Mouse (Mus musculus) spleen, adult 18-20 months (tissue): ENCODE data around the gene Naa25.
A peak's percentile ranks its signal among the peaks of the same experiment; 100 is the strongest.

Source experiments
- DNase-seq, 2 experiments: peaks; one replicate each; pipeline ENCODE4 v3.0.0; 2022; ENCODE audit warnings: mixed read lengths in 2 of 2

Naa25 gene

DNA sequence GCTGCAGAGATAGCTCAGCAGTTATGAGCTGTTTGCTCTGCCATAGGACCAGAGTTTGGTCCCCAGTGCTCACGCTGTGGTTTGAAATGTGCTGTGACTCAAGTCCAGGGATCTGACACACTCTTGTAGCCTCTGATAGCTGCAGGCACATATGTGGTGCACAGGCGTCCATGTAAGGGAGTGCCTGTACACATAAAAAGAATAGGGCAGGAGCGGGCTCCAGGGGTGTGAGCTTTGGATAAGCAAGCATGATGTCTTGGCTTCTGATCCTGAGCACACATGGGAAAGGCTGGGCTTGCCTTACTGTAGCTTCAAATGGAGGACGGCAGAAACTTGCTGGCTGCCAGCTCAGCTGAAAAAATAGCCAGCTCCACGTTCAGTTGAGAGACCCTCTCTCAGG is 2.1 kb upstream of the Naa25 start:
- DNase-seq = no peak

DNA sequence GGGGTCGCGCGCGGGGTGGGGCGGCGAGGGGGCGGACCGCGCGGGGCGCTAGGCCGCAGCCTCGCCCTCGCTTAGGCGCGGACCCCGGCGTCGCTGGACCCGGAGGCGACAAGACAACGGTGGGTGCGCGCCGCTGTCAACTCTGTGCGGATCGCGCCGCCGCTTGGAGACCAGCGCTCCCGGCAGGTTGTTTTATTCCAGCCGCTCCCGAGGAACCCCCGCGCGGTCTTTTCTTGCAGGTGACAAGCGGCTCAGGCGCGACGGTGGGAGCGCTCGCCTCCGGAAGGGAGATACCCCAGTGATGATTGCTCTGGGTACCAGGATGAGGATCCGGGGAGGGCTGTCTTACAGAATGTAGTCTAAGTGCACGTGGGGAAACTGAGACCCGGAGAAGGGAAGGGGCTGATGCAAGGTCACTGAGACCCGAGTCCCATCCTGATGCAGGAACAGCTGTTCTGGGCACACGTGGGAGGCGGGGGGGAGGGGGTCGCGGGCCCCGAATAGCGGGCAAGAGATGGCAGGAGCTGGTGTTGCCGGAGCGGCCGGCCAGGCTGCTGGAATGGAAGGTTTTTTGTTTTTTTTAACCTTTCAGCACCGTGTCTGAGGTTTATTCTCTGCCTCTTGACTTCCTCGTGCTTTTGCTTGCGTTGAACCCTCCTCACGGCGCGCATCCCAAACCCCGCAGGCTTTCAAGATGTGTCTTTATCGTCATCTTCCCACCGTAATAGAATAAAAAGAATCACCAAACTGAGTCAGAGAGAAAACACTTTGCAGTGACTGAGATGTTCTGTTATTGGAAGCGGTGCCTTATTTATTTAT is 619 bp downstream of the Naa25 start:
- no peak for DNase-seq

DNA sequence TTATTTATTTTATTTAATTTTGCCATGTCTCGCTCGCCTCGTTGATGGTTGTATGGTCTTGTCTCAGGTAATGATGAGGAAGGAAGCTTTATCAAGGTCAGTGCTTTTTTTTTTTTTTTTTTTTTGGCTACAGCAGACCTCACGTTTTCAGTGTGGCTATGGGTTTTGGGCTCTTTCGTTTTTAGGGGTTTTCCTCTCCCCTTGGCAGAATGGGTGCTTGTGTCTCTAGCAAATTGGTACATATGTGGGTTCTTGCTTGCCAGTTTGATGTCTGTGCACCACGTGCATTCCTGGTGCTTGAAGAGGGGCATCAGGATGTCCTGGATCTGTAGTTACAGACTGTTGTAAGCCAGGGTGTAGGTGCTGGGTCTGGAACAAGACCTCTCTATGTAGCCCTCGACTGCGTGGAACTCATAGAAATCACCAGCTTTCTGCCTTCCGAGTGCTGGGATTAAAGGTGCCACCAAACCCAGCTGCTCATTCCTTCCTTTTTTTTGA is 1.3 kb downstream of the Naa25 start:
- no peak for DNase-seq

DNA sequence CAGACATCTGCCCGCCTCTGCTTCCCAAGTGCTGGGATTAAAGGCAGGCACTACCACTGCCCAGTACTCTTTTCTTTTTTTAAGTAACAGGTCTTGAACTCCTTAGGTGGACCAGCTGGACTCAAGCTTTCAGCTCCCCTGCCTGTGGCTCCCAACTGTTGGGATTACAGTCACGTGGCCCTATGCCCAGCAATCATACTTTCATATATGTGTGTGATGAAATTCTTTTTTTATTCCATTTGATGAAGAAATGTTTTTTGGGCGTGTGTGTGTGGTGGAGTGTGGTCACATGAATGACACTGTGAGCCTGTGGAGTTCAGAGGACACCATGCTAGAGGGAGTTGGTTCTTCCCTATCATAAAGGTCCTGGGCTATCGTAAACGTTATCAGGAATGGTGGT is 1.8 kb downstream of the Naa25 start:
- no peak for DNase-seq

DNA sequence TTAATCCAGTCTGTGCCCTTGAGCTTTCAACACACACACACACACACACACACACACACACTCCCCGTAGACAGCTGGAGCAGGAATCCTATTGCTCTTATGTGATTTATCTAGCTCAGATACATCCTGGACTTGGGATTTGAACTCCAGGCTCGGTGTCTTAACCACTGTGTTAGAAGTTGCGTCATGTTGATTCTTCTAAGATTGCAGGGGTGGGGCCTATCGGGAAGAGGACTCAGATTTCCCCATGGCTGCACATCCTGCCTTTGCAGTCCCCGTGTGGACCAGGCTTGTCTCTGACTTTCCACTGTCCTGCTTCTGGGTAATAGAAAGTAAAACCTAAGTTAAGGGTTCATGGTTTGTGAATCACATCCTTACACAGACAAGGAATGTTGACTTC is 2.3 kb downstream of the Naa25 start:
- DNase-seq = no peak

DNA sequence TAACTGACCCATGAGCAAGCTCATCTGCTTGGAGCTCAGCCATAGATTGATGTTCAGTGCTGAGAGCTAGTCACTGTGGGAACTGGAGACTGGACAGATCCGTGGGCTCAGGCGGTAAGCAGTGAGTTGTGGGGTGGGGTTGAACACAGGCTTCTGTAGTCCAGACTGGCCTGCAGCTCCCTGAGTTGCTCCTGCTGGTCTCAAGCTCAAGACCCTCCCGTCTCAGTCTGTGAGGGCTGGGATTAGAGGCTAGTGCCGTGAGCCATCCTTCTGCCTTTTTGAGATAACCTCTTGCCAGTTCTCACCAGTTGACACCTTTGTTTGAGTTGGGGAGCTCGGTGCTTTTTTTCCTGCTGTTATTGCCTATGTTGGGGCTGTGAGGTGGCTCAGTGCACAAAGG is 3.1 kb downstream of the Naa25 start:
- DNase-seq = no peak

DNA sequence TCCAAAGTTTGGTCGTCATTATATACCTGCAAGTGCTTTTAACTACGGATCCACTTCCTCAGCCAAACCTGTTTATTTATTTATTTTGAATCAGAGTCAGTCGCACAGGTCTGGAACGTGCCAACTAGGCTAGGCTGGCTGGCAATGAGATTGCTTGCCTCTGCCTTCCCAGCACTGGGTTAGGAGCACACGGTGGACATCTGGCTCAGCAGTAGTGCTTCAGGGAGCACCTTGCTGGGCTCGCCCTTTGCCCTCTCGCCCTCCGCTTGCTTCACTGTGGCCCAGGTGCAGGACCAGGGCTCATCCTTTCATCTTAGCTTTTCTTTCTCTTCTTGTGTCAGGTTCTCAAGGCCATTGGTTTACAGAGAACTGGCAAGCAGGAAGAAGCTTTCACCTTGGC is 10.1 kb downstream of the Naa25 start:
- no peak for DNase-seq

DNA sequence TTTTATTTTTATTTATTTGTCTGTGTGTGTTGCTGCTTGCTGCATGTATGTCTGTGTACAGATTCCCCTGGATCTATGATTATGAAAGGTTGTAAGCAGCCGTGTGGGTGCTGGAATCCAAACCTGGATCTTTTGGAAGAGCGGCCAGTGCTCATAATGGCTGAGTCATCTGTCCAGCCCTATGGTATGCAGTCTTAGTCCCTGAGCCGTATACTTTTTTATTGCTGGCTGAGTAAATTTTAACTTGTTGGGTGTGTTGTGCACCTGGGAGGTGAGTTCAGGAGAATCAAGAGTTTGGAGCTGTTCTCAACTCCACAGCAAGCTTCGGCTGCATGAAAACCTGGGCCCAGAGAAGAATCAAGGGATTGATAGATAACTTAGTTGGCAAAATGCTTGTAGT is 13.2 kb downstream of the Naa25 start:
- no peak for DNase-seq

DNA sequence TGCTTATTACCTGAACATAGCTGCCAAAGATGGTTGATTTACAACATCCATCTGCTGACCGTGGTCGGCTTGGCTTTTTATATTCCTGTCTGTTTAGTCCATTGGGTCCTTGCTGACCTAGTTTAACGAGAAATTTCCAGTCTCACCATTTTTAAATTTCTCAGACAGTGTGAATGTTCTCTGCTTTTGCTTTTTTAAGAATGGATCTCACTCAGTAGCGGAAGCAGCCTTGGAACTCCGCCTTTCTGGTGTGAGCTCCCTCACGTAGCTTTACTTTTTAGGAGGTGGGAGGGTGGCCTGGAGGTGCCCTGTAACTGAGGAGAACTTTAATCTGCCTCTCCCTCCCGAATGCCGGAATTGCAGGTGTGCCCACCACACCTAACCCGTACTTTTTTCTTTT is 23.0 kb downstream of the Naa25 start:
- no peak for DNase-seq

DNA sequence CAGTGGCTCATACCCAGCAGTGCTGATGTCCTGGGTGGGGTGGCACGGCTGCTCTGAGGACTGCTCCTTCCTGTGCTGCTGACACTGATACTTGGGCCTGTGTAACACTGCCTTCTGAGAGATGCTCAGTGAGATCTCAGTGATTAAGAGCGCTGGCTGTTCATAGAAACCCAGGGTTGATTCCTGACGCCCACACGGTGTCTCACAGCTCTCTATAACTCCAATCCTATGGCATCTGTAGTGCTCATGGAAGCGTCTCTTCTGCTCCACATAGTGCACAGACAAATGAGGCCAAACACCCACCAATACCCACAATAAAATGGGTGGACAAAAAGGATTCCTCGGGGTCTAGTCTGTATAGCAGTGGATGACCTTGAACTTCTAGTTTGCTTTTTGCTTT is 25.1 kb downstream of the Naa25 start:
- no peak for DNase-seq

DNA sequence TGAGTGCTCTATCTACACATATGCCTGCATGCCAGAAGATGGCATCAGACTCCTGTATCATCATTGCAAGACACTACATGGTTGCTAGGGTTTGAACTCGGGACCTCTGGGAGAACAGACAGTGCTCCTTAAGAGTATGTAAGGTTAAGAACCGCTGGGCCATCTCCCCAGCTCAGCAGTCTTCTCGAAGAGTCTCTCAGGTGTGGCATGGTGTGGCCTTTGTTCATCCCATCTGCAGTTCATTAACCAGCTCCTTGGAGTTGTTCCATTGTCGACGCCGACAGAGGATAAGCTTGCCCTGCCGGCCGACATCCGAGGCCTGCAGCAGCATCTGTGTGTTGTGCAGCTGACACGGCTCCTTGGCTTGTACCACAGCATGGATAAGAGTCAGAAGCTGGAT is 25.6 kb downstream of the Naa25 start:
- no peak for DNase-seq

DNA sequence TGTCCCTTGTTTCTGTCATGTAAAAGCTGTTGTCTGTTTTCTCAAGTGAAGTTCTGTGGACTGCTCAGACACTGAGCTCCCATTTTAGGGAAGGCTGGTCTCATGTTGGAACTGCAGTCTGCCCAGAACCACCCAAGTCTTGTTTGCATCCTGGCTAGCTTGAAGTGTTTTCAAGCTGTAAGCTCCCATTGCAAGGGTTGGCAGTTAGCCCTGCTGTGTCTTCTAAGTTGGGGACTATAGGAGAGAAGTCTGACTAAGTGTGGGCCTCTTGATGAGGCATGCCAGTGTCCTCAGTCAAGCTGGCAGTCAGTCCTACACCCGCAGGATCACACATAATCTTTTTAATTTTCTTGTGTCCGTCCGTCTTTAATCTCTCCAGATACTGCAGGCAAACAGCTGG is 31.2 kb downstream of the Naa25 start:
- no peak for DNase-seq

DNA sequence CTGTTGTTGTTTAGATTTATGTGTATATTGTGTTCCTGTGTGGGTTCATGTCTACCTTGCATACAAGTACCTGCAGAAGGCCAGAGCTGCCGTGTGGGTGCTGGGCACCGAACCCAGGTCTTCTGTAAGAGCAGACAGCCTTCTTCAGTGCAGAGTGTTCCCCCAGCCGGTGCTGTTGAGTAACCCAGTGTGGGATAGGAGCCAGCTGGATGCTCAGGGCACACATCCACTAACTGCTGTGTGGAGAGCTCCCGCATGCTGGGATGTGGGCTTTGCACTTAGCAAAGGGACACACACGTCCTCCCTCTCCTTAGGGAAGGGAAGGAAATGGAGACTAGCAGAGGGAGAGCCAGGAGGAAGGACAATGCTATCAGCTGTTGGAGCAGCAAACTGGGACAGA is 40.4 kb downstream of the Naa25 start:
- no peak for DNase-seq

DNA sequence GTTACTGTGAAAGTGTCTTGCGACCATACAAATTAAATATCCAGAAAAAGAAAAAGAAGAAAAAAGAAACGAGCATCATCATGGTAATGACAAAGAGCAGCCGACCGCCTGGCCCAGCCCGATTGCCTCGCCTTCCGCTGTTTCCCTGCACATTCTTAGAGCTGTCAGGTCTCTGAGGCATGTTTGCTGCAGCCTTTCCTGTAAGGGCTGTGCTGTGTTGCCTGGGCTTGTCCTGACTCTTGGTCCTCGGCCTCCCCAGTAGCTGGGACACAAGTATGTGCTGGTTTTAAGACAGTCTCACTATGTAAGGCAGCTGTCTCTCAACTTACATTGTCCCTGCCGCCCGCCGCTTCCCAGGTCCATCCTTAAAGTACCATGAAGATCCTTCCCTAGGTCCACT is 41.0 kb downstream of the Naa25 start:
- DNase-seq = no peak

DNA sequence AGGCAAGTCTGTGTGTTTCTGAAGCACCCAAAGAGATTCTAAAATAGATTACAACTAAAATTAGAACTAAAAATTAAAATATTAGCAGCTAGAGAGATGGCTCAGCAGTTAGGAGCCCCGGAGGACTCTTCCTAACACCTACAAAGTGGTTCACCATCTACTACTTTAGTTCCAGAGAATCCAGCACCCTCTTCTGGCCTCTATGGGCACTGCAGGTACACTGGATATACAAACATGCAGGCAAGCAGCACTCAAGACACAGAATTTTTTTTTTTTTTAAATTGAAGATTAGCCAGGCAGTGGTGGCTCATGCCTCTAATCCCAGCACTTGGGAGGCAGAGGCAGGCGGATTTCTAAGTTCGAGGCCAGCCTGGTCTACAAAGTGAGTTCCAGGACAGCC is 45.8 kb downstream of the Naa25 start:
- peak in 1 of 2 experiments; percentile 40 for DNase-seq

DNA sequence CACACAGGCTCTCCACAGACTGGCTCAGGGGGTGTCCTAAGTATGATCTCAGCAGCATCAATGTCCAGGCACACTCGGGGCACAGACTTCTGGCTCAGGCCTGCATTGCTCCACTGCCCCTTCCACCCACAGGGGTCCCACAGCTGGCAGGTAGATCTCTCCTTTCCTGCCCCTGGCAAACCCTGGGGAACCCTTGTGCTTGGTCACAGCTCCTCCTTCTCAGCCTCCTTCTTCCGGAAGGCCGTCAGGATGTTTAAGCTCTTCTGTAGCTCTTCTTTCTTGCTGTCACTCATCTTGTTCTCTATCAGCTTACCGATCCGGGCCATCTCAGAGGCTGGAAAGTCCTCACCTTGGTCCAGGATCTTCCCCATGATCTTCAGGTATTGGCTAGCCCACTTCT is 47.1 kb downstream of the Naa25 start:
- no peak for DNase-seq

DNA sequence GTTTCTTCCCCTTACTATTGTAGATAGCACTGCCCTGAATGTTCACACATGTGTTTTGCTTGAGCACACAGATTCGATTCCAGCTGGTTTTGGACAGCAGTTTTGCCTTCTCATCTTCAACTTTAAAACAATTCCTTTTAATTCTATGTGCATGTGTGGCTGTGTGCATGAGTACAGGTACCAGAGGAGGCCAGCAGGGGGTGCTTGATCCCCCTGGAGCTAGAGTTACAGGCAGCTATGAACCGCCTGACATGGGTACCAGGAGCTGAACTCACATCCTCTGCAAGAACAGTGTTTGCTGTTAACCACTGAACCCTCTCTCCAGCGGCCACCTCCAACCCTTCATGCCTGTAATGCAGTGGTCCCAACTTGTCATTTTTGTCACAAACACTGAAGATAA is 50.7 kb downstream of the Naa25 start:
- DNase-seq = peak in 1 of 2 experiments; percentile 19

DNA sequence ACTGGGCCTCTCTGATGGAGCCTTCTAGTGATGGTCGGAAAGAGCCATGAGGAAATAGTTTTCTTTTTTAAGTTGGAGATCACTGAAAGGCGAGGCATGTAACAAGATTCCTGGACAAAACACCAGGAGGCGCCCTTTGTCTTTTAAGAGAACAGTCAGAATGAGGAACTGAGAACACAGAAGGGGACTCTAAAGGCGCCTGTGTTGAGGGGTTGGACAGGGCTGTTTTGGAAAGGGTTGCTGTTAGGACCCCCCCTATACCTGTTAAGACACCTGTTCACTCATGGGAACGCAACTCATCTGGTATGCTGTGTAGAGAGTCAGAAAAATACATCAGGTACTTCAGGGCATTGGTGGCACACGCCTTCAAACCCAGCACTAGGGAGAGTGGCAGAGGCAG is 52.2 kb downstream of the Naa25 start:
- peak; percentile 30 to 76 for DNase-seq

DNA sequence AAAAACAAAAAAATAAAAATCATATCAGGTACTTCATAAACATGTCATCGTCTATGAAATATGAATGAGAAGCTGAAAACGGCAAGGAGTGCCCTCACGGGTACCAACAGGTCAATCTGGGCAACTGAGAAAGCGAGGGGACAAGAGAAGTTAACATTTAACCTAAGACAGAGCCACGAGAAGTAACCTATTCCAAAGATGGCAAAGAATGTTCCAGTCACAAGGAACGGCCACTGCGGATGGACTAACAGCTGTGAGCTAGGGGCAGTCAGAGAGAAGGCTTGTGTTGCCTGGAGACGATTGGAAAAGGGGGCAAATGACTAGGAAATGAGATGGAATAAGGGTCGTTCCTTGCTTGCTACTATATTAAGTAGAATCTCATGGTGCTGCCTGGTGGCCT is 52.7 kb downstream of the Naa25 start:
- DNase-seq = no peak

DNA sequence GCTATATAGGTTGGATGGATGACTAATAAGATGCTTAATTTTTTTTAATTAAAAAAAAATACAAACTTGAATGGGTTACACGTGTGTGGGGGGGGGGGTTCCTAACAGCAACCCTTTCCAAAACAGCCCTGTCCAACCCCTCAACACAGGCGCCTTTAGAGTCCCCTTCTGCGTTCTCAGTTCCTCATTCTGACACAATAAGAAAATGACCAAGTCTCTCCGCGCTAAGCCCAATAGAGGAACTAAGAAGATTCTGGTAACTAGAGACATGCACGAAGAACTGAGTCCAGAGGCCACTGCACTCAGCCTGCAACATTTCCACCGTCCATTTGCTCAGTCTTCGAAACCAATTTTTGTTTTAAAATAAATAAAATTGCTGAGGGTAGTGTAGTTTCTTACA is 53.5 kb downstream of the Naa25 start:
- DNase-seq = peak; percentile 23 to 30

DNA sequence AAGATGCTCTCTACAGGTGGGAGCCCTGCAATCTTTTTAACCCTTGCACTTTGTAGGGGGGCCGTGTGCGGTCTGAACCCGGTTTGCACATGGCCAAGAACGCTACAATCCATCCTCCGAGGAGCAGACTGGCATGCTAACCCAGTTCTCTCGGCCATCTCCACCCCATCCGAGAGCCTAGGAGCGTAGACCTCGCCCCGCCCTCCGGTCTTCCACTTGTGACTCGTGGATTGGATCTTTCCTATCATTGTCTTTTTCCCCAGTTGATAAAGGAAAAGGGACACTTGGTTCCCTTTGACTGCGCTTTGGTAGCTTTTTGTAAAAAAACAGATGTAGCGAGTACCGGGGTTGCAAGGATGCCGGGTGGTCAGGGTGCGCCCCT is 53.9 kb downstream of the Naa25 start, which contains the start of gene Tmem116:
Tmem116 (plus strand) TSS at position 250 of the 382 bp plus-strand sequence.
- DNase-seq = peak in 1 of 2 experiments; percentile 24

DNA sequence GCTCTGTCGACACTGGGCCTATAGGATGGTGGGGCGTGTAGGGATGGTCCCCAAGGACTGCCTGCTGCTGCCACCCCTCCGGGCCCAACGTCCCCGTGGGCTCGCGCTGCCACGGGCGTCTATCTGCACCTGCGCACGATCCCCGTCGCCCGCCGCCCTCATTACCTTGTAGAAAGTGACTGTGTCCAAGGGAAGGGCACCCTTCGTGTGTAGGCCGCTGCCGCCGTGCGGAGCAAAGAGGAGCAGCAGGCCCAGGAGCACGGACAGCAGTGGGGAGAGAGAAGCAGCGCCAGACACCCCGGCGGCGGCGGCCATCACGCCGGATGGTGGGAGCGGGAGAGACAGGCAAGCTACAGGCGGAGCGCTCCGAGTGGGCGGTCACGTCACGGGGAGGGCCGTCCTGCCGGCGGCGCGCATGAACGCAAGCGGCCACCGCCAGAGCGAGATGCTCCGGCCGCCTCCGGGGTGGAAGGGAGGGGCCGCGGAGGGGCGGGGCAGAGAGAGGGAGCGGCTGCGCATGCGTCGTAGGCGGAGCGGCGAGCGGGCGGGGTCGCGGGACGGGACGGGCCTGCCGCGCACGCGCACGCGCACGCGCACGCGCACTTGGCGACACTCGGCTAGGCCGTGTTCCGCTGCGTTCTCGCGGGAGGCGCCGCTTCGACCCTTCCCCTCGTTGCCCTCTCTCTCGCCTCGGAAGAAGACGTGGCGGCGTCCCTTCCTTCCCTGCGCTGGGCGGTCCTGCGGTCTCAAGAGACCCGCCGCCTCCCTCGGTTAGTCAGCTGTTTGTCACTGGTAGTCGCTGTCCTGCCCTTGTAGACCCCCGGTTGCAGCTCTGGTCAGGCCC is 54.5 kb downstream of the Naa25 start, which contains the start of gene Erp29:
Erp29 (minus strand) TSS at position 481 of the 844 bp plus-strand sequence.
- peak; percentile 99 for DNase-seq

DNA sequence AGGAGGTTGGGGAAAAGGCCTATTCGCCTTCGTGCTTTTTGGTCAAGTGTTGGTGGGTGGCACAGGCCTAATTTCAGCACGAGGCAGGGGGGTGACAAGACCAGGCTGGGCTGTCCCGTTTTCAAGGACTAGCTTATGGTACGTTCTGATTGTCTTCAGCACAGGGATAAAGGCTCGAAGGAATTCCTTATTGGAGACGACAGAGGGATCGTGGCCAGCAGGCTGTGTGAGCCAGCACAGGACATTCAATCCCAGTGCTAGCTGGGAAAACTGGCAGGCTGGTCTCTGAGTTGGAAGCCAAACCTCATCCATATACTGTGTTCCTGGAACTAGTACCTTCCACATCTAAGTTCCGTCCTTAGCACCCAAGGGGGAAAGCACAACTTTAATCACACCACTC is 55.2 kb downstream of the Naa25 start:
- no peak for DNase-seq
